Mouse (Mus musculus) G1E (cell line): ENCODE data around the gene Dennd1a.

Experiments
- CTCF ChIP-seq: IDR thresholded peaks from 2 replicates; pipeline ENCODE4 v1.5.1; 2012; ENCODE audit warnings: low read depth, low read length, inconsistent platforms, mixed read lengths
- TAL1 ChIP-seq: conservative IDR thresholded peaks from 2 replicates; pipeline ENCODE4 v1.6.1; 2012; ENCODE audit warnings: low read depth, low read length, inconsistent platforms, mixed read lengths

DNA sequence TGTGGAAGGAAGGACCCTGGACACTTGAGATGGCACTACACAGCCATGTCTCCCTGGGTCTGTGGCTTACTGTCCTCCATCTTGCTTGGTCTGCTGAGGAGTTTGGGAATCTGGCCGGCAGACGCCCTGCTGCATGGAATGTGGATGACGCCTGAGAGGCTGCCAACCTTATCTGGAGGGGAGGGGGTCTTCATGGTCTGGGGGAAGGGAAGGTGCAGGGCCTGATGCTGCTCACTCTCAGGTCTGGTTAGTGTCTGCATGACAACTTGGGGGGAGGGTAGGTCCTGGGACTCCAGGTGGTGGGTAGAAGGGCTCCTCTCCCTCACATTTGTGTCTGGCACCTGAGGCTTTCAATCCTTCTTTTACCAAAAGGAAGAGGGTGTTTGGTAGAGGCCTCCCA lies 505.8 kb downstream of the Dennd1a start:
- TF ChIP-seq CTCF (no peak), TAL1 (no peak)
